Mouse (Mus musculus) brain, adult 2 months (tissue): ENCODE data around the gene Maea.
"Not testable (repeated sequence)": the region's sequence is repeated elsewhere in the genome, so short reads cannot be mapped to it uniquely, and the experiment has no call there.

ENCODE experiments used
- DNase-seq: peaks from one replicate; pipeline ENCODE4 v3.0.0; 2011; ENCODE audit warnings: low read depth, low spot score

Gene Maea

DNA sequence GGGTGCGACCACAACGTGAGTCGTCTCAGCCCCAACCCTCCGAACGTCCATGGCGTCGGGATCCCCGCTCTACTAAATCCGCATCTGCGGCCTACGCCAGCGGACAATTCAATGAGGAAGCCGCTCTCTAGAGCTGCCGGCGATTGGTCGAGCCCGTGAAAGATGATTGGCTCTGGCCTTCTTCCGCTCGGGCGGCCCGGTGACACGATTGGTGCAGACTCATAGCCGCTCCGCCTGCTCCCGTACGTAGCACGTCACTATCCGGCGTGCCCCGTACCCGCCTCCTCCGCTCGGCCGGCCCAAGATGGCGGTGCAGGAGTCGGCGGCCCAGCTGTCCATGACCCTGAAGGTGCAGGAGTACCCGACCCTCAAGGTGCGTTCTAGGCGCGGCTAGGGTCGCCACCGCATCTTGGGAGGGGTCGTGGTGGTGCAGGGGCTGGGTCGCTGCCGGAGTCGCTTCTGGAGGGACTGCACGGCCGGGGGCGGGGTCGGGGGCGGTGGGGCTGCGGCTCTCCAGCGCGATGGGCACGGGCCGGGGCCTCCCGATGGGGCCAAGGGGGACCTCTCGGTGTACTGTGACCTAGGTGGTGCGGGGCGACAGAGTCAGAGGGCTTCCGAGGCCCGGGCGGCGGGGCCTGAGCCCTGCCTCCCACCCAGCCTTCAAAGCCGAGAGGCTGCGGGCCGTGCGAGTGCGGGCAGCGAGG lies at the start of gene Maea:
TSS of gene Maea (plus strand) at position 237 of the 704 bp plus-strand sequence.
- peak; percentile 99 for DNase-seq

DNA sequence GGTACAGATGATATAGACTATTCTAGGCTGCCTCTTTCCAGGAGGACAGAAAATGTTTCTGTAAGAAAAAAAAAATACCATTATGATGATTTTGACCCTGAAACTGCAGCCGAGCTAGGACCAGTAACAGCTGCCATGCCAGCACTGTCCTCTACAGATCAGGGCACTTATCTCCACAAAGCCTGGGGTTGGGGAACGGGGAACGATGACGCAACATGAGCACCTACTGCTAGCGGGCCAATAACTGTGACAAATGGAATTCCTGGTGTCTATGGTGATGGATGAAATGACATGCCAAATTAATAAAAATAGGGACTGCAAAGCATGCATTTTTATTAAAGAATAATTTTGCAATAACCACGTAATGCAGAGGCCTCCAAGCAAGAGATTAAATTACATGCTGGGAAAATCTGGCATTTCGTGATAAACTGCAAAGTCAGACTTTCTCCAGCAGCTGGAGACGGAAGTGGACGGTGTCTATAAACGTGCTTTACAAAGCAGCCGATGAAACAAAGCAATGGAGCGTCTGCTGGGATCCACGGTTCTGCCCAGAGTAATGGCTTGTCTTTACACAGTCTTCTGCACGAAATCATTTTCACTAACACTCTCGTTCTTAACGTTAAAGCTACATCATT lies 41.4 kb upstream of the Maea start:
- no peak for DNase-seq

- peak; percentile 55 for DNase-seq
Measured at GRCm38 (mm10) chr5:33297164-33297563, 38.1 kb upstream of the Maea start.

GRCm38 (mm10) chr5:33301801-33302200 lies 33.5 kb upstream of the Maea start:
- DNase-seq = no peak

GRCm38 (mm10) chr5:33310704-33311462 lies 24.4 kb upstream of the Maea start:
- DNase-seq = no peak

DNA sequence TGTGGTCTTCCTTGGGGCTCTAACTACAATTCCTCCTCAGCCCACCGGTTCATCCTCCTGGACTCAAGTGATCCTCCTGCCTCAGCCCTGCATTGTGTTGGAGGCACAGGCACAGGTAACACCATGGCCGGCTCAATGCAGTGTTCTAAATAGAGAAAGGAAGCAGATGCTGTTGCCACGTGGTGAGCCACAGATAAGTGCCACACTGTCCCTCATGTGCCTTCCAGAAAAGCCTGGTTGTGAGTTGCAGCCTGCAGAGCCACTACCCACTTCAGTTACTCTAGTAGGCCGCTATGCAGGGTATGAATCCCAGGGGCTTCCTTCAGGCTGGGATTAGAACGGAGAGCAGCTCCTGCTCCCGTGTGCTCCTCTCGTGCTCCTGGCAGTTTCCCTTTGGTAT lies 23.1 kb upstream of the Maea start:
- no peak for DNase-seq

- DNase-seq = no peak
Measured at GRCm38 (mm10) chr5:33324491-33324890, 10.8 kb upstream of the Maea start.

- DNase-seq = no peak
Measured at GRCm38 (mm10) chr5:33334381-33335272, 682 bp upstream of the Maea start.

DNA sequence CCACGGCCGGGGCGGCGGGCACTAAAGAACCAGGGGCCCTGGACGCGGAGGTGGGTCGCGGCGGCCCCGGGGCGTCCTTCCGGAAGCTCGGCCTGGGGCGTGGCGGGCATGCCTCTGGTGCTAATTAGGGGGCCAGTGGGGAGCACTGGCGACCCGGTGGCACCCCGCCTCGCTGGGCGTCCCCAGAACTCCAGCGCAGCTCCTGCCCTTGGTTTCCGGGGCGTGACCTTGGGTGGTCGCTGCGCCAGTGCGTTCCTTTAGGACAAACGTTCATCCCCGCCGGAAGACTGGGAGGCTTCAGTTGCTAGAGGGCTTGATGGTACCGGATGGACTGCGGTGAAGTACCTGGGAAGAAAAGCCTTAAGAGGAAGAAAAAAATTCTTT lies 660 bp downstream of the Maea start:
- DNase-seq = no peak

DNA sequence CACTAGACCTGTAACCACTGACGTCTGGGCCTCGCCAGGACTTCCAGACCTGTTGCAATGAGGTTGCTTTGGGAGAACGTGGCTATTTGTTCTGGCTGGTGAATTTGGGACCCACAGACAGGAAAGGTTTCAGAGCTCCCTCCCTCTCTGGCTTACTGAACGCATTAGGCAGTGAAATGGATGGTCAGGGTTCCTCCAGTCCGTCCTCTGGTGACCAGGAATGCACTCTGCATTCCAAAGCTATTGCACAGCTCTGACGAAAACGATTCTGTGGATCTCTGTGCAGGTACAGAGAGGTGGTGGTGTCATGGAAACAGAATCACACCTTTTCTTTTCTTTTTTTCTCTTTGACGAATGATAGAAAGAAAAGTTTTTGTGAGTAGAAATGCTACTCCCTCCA lies 1.9 kb downstream of the Maea start:
- no peak for DNase-seq

DNA sequence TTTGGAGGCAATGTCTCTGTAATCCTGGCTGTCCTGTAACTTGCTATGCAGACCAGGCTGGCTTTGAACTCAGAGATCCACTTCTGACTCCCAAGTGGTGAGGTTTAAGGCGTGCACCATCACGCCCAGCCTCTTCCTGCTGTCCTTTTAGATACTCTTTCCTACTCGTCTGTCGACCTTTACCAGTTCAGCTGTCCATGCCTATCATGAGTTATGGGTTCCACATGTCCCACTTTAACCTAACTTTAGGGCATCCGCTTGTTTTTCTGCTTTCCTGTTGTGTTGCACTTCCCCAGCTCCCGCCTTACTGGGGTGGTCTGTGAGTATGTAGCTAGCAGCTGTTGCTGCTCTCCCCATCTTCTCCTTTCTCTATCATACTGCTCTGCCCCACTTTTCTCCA lies 5.9 kb downstream of the Maea start:
- DNase-seq = no peak

GRCm38 (mm10) chr5:33342248-33342647 lies 6.9 kb downstream of the Maea start:
- DNase-seq = not testable (repeated sequence)

DNA sequence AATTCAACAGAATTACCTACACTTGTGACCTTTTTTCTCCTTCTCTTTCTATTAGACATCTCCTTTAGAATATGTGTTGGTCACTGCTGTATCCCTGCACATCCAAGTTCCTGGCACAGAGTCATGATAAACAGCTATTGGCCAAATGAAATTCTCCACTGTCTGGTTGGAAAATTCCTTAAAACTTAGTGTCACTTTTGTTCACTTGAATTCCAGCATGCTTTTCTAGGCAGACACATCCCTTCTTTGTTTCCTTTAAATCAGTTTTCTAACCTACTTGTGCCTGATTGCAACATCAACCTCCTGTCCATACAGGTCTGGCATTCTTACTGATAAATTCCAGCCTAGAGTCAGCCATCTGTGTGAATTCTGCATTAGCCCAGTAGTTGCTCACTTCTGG lies 7.5 kb downstream of the Maea start:
- DNase-seq = no peak

- DNase-seq = no peak
Measured at GRCm38 (mm10) chr5:33343571-33343970, 8.3 kb downstream of the Maea start.

DNA sequence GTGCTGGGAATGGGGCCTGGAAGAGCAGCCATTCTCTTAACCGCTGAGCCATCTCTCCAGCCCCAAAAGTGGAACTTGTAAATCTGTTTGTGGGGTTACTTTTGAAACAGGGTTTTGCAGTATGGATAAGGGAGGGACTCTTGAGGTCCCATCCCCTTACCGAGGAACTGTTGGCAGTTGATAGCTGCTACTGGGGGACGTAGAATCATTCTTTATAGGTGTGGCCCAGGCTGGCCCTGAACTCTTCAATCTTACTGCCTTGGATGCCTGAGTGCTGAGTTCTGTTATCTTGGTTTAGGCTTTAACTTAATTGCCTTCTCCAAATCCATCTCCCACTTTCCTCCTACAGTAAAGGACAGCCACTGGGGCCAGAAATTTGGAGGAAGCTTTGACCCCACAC lies 8.8 kb downstream of the Maea start:
- no peak for DNase-seq

DNA sequence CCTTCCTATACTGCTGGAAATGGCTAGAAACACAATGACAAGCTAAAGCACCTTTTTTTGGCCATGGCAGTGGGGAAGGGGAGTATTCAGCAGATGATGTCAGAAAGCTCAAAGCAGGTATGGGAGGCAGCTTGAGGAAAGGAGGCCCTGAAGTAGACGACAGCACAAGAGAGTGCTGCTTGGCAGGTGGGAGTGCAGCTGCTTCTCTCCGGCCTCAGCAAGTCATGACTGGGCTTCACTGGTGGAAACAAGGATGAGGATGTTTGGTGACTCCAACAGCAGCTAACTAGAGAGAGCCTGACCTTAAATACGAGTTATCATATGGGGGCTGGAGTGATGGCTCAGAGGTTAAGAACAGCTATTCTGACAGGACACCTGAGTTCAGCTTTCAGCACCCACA lies 12.3 kb downstream of the Maea start:
- DNase-seq = no peak

DNA sequence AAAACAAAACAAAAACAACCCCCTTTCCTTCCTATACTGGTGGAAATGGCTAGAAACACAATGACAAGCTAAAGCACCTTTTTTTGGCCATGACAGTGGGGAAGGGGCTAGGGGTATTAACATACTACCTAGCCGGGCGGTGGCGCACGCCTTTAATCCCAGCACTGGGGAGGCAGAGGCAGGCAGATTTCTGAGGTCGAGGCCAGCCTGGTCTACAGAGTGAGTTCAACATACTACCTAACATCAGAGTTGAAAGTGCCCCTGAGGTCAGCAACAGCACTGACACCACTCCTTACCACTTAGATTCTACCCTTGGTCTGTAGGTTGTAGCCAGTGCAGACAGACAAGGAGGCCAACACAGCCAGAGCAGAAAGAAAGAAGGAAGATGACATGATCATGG lies 13.9 kb downstream of the Maea start:
- no peak for DNase-seq

DNA sequence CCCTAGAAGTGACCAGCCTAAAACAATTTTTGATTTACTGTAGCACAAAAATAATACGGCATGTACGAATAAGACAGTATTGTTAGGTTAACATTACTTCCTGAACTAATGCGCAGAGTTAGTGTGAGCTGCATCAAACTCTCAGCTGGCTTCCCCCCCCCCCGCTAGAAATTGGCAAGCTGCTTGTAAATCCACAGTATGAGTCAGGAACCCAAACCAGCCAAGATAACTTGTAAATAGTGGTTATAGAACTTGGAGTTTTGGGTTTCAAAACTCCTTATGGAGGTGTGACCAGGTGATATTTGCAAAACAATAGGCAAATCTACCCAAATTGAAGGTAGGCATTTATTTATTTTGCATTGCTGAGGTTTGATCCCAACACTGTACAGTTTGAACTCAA lies 14.4 kb downstream of the Maea start:
- DNase-seq = no peak

DNA sequence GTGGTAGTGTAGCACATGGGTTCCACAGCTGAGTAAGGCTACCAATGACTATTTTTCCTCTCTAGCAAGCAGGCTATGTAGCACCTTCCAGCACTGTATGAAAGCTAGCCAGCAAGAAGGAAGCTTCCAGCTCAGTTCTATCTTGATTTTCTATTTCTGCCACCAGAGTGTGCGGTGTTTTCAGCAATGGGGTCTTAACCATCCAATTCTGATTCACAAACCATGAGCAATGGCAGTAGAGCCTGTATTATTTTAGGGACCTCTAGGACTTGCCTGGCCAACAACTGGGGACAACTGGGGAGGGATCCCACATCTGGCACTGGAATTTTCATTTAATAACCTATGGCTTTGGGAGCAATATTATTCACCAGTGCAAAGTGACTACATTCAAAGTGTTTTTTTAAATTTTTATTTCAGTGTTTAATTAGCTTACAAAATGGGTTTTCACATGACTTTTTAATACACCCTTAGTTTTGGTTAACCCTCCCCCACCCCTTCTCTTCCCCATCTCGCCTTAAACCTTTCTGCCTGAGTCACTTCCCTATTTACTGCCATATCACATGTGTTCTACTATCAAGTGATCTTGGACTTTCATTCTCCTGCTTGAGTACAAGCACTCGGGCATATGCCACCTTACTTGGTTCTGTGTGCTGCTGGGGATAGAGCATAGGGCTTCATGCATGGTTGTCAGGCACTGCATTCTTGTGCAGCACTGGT lies 16.4 kb downstream of the Maea start:
- DNase-seq = no peak

DNA sequence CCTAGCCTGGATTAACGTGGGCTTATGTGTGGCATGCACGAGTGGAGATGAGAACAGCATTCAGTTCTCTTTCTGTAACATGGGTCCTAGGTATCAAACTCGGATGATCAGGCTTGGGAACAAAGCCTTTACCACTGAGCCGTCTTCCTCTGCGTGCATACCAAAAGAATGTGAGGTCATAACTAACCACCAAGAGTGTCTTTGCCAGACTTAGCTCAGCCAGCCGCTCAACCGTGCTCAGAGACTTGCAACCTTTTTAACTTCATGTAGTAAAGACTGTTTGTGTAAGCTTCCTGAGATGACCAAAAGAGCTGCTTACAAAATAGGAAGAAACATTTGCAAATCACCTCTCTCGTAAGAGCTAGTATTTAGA lies 16.9 kb downstream of the Maea start:
- no peak for DNase-seq

DNA sequence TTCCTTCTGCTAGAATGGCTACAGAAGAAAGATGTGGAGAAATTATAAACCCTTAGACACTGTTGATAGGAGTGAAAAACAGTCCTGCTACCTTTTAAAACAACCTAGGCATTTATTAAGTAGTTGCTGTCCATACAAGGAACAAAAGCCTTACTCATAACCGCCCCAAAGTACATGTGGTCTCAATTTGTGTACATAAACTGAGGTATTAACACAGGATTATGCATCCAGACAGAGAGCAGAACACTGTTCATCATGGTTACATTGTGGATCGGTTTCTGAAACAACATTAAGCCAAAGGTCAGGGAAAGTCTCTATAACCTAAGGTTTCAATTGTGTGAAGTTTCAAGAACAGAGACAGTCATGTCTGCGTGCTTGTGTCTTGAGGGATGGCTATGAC lies 17.7 kb downstream of the Maea start:
- DNase-seq = no peak
